Mouse (Mus musculus) forebrain, embryonic 15.5 days (tissue): ENCODE measurements around the gene Zfp451. TPM values are rescaled to one million over a fixed set of nuclear protein-coding genes. Genes with fewer than 3 reads are reported as not detected.
"Not testable (repeated sequence)": the region's sequence is repeated elsewhere in the genome, so short reads cannot be mapped to it uniquely, and the experiment has no call there.

Experiments
- ATAC-seq: fragments of 200-750 bp; cut with Nextera tagmentation; replicated peaks from 2 replicates; pipeline ENCODE4 v1.8.0; 2017; ENCODE audit warnings: mild to moderate bottlenecking, moderate TSS enrichment, moderate library complexity
- H3K27ac ChIP-seq: fragments of 300-500 bp; sonication (generic); replicated peaks from 2 replicates; pipeline ENCODE4 v1.5.1; 2015; ENCODE audit warnings: mild to moderate bottlenecking, inconsistent platforms
- H3K27me3 ChIP-seq: fragments of 300-500 bp; sonication (generic); 2 replicates; pipeline ENCODE4 v1.6.1; 2015; ENCODE audit warnings: inconsistent platforms
- H3K36me3 ChIP-seq: fragments of 300-500 bp; sonication (generic); 2 replicates; pipeline ENCODE4 v1.6.1; 2015; ENCODE audit warnings: mild to moderate bottlenecking, inconsistent platforms
- H3K4me1 ChIP-seq: fragments of 300-500 bp; sonication (generic); 2 replicates; pipeline ENCODE4 v1.6.1; 2015; ENCODE audit warnings: inconsistent platforms
- H3K4me2 ChIP-seq: fragments of 300-500 bp; sonication (generic); replicated peaks from 2 replicates; pipeline ENCODE4 v1.6.1; 2015; ENCODE audit warnings: mild to moderate bottlenecking, inconsistent platforms
- H3K4me3 ChIP-seq: fragments of 300-500 bp; sonication (generic); 2 replicates; pipeline ENCODE4 v1.5.1; 2015; ENCODE audit warnings: mild to moderate bottlenecking, inconsistent platforms
- H3K9ac ChIP-seq: fragments of 300-500 bp; sonication (generic); replicated peaks from 2 replicates; pipeline ENCODE4 v1.6.1; 2015; ENCODE audit warnings: mild to moderate bottlenecking, inconsistent platforms
- H3K9me3 ChIP-seq: fragments of 300-500 bp; sonication (generic); 2 replicates; pipeline ENCODE4 v1.6.1; 2016; ENCODE audit warnings: inconsistent platforms
- WGBS: fragments of 180-500 bp; shearing (Covaris S2); methylation state at CpG from one replicate; pipeline ENCODE4 v1.1.7; 2015; ENCODE audit warnings: mixed read lengths; 5-methylcytosine and 5-hydroxymethylcytosine counted together
- polyA plus RNA-seq: library from polyadenylated mRNA; unstranded; fragments of >200 nt; fragmentation: Nextera tagmentation; extraction: Ambion mirVana; gene quantifications from 2 replicates; pipeline ENCODE4 v1.2.1, GENCODE M21; 2015

Gene Zfp451
- polyA plus RNA-seq = 44.4 and 47.0 TPM in 2 replicates

DNA sequence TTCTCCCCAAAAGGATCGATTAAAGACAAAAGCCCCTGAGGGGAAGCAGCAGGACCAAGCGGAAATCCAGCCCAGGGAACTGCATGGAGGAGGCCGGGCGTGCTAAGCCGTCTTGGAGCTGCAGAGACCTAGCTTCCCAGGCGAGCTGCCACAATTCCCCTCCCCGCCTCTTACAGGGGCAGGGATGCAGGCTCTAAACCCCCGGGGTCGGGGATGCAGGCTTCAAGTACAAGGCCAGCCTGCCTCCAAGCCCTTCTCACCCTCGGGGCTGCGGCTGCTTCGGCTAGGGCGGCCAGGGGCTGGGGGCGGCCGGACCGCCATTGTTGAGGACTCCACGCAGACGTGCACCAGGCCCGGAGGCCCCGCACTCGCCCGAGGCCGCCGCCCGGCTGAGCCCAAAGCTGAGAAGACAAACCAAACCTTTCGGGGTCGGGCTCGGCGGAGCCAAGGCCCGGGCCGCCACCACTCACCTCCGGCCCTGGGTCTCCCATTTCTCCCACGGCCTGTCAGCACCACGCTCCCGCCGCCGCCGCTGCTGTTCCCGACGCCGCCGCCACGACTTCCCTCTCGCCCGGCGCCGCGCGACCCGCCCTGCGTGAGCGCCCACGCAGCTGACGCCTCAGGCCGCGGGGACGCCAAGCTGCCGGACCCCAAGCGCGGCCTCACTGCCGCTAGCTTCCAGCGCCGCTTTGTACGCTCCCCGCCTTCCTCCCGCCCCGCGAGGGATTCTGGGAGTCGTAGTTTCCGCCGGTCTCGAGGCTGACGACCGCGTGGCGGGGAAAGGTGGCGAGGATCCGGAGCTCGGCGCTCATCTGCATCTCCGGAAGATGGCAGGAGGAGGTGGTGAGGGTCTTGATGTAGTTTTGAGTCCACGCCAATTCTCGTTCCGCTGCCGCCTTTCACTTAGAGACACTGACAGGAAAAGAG, at the start of gene Zfp451:
Zfp451 (minus strand) TSS at position 728 of the 927 bp plus-strand sequence.
- H3K36me3 ChIP-seq = peaks cover 22% of the 10 kb centered on the region
- no peaks in the 10 kb centered on the region for H3K27me3 ChIP-seq
- H3K27ac ChIP-seq = peak within 1 kb of the TSS; percentile 88
- H3K9me3 ChIP-seq = no peaks in the 10 kb centered on the region
- under 1% methylated on average over 83 of the region's 85 CpGs for WGBS
- ATAC-seq = peak; percentile 96
- H3K4me1 ChIP-seq = peaks cover 24% of the 10 kb centered on the region
- peak within 1 kb of the TSS; percentile 65 for H3K4me2 ChIP-seq
- H3K4me3 ChIP-seq = peak within 1 kb of the TSS; percentile 55
- peak within 1 kb of the TSS; percentile 80 for H3K9ac ChIP-seq

DNA sequence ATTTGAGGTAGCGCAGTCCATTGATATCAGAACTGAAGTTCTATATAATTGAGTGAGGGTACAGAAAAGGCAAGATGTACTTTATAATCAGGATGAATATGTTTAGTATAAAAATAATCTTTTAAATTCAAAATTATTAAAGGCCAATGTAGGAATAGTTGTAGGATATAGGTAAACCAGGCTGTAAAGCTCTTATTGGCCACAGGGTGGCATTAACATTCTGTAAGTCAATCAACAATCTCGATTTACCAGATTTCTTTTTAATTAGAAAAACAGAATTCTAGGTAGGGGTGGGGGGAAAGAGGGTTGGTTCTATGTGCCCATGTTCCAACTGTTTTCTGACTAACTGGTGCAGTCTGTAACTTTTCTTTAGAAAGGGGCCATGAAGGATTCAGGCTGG, 32.4 kb upstream of the Zfp451 start:
- no peaks in the 10 kb centered on the region for H3K4me1 ChIP-seq
- no peaks in the 10 kb centered on the region for H3K9me3 ChIP-seq
- 95% methylated on average over 2 of the region's 2 CpGs for WGBS
- H3K4me2 ChIP-seq = no peak overlapping the region
- no peak for ATAC-seq
- H3K4me3 ChIP-seq = no peak overlapping the region
- H3K36me3 ChIP-seq = no peaks in the 10 kb centered on the region
- no peak overlapping the region for H3K27ac ChIP-seq
- no peak overlapping the region for H3K9ac ChIP-seq
- H3K27me3 ChIP-seq = no peaks in the 10 kb centered on the region

DNA sequence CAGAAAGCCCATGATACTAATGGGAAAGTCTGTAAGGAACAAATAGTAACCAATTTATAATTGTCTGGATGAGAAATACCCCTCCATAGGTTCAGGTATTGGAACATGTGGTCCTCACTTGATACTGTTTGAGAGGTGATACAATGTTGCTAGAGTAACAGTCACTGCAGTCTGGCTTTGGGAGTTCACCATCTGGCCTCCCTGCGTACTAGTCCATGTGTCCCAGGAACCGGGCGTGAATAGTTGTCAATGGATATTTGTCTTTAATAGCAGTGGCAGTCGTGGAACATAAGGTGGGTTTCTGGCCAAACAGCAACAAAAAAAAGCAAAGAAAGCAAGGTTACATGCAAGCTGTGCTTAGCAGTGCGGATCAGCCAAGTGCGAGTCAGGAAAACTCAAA, 29.4 kb upstream of the Zfp451 start:
- no peak overlapping the region for H3K9ac ChIP-seq
- WGBS = 52% methylated on average over 6 of the region's 6 CpGs
- H3K4me1 ChIP-seq = no peaks in the 10 kb centered on the region
- H3K9me3 ChIP-seq = no peaks in the 10 kb centered on the region
- no peak overlapping the region for H3K4me2 ChIP-seq
- 0 out of 2 replicates have a peak overlapping the region, but pooled peaks have one; percentile 5 for H3K27ac ChIP-seq
- ATAC-seq = peak; percentile 73
- no peak overlapping the region for H3K4me3 ChIP-seq
- H3K36me3 ChIP-seq = no peaks in the 10 kb centered on the region
- H3K27me3 ChIP-seq = no peaks in the 10 kb centered on the region

DNA sequence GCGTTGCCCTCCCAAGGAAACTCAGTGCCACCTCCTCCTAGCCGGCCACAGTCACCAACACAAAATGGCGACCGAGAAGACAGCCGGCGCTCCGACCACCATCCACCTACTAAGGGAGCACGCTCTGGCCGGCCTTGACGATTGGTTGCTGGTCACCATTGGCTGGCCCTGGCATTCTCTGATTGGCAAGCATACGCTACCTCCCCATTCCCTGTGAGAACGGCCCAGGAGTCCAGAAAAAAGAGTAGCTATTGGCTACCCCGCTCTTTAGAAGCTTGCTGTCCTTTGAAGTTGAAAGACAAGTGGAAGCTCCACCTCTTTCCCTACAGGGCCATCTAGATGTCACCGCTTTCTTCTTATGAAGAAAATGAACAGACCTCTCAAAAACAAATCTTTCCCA, 24.6 kb upstream of the Zfp451 start:
- not testable (repeated sequence) for H3K4me1 ChIP-seq, H3K4me2 ChIP-seq, ATAC-seq, H3K4me3 ChIP-seq, H3K27me3 ChIP-seq, H3K9me3 ChIP-seq, H3K36me3 ChIP-seq, H3K27ac ChIP-seq, H3K9ac ChIP-seq
- WGBS = 97% methylated on average over 14 of the region's 14 CpGs

DNA sequence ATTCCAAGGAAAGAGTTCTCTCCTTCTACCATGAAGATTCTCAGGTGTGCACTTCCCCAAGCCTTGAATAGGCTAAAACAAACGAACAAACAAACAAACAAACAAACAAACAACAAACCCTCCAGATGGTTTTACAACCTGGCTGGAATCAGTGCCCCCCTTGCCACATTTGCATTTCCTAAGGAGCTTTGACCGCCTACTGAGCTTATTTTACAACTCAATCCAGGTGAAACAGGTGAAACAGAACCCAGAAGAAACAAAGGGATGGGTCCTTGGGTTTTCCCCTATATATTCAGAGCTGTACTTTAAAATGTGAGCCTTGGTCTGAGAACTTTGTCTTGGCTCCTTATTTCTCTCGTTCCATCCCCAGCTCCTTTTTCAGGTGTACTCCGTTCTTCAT, 16.2 kb upstream of the Zfp451 start:
- WGBS = 71% methylated on average over 4 of the region's 4 CpGs
- no peak overlapping the region for H3K27ac ChIP-seq
- H3K4me1 ChIP-seq = no peaks in the 10 kb centered on the region
- H3K4me3 ChIP-seq = no peak overlapping the region
- H3K36me3 ChIP-seq = no peaks in the 10 kb centered on the region
- H3K9me3 ChIP-seq = peaks cover 4% of the 10 kb centered on the region; the same call in 1 of the 2 replicates
- no peak for ATAC-seq
- no peak overlapping the region for H3K9ac ChIP-seq
- no peaks in the 10 kb centered on the region for H3K27me3 ChIP-seq
- no peak overlapping the region for H3K4me2 ChIP-seq

DNA sequence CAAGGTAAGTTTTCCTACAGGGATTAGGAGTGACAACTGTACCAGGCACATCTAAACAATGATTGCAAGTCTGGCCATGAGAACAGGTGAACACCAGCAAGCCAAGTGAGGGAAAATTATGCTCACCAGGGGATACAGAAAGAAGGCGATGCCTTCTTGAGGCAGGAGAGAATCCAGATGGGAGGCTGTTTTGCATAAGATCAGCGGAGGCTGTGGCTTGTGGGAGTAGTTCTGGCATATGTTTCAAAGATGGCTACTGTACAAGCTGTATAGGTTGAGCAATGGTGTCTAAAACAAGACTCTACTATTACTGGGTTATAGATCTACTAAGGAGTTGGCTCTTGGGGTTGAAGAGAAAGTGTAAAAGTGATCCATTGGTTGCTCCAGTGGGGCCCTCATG, 3.5 kb upstream of the Zfp451 start:
- H3K4me3 ChIP-seq = no peak overlapping the region
- WGBS = 71% methylated on average over 2 of the region's 2 CpGs

DNA sequence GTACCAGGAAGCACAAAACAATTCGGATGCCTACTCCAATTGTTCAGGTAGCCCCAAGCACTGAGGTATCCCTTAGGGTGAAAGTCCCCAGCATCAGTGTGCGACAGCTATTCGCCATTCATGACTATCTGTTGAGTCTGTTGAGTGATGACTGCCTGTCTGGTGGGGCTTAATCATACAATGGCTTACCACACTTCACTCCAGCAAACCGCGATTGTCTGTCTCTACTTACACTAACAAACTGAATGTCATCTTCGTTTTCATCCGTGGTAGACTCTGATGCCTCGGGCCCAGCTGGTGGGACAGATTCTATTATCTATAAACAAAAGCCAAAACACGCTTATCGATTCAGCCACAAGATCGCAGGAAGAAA, 914 bp downstream of the Zfp451 start:
- peak overlapping the region; percentile 55 for H3K4me3 ChIP-seq
- no peaks in the 10 kb centered on the region for H3K27me3 ChIP-seq
- WGBS = 8% methylated on average over 11 of the region's 11 CpGs
- H3K9ac ChIP-seq = peak overlapping the region; percentile 80
- ATAC-seq = peak; percentile 6; the same call in 1 of the 2 replicates
- peak overlapping the region; percentile 88 for H3K27ac ChIP-seq
- H3K9me3 ChIP-seq = no peaks in the 10 kb centered on the region
- peaks cover 26% of the 10 kb centered on the region for H3K36me3 ChIP-seq
- H3K4me1 ChIP-seq = peaks cover 24% of the 10 kb centered on the region
- H3K4me2 ChIP-seq = peak overlapping the region; percentile 65

More for the DNA sequence above, 3.5 kb upstream of the Zfp451 start:
- peaks cover 10% of the 10 kb centered on the region for H3K4me1 ChIP-seq
- no peaks in the 10 kb centered on the region; the same call in 1 of the 2 replicates for H3K36me3 ChIP-seq
- no peaks in the 10 kb centered on the region for H3K27me3 ChIP-seq
- no peak overlapping the region for H3K9ac ChIP-seq
- no peak overlapping the region for H3K27ac ChIP-seq
- no peak for ATAC-seq
- no peak overlapping the region for H3K4me2 ChIP-seq
- H3K9me3 ChIP-seq = no peaks in the 10 kb centered on the region

DNA sequence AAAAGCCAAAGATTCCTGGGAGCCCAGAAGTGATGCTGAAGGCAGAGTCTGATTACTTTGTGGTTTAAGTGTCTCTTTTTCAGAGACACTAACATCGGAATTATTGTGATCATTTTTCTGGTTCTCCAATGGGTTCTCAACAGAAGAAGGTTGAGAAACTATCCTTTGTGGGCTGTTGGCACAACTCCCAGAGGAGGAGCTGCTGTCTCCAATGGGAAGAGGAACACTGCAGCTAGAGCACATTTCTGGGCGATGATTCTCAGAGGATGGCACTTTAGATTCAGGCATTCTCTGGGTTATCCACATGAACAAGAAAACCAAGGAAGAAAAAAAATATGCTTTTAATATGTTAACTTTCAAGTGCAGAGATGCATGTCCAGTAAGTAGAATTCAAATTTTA, 11.1 kb downstream of the Zfp451 start:
- 93% methylated on average over 2 of the region's 2 CpGs for WGBS
- no peak for ATAC-seq
- H3K9ac ChIP-seq = no peak overlapping the region
- H3K4me3 ChIP-seq = no peak overlapping the region
- peaks cover 72% of the 10 kb centered on the region for H3K36me3 ChIP-seq
- H3K4me2 ChIP-seq = no peak overlapping the region
- no peaks in the 10 kb centered on the region for H3K9me3 ChIP-seq
- no peaks in the 10 kb centered on the region for H3K27me3 ChIP-seq
- H3K27ac ChIP-seq = no peak overlapping the region
- no peaks in the 10 kb centered on the region for H3K4me1 ChIP-seq

DNA sequence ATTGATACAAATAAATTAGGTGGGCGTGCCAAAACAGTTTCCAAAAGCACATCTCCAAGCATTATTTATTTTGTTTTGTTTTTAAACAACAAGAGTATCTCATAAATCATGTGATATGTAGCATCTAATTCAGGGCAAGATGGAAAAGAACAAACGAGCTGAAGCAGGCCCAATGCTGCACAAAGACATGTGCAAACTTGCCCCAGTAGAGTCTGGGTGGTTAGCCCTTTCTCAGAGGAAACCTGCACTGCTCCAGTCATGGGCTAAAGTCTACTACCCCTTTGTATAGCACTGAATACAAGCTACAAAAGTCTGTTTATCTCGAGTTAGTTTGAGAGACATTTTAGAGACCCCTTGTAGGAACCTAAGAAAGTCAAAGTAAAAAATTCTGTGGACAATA, 14.8 kb downstream of the Zfp451 start:
- WGBS = 83% methylated on average over 3 of the region's 3 CpGs
- no peak for ATAC-seq
- H3K36me3 ChIP-seq = peaks cover 61% of the 10 kb centered on the region

DNA sequence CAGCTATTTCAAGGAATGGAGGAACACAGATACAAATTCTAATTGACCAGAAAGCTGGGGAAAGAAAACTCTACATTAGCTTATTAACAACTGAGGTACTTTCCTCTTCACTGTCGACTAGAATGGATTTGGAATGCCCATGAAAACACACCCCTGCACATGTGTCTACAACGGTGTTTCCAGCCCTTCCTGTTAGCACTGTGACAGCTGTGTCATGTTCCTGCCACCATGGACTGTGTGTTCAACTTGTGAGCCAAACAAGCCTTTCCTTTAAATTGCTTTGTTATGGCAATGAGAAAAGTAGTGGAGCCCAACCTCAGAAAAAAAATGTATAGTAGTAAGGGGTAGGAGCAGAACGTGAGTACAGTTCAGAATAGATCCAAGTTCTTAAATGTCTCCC, 25.9 kb downstream of the Zfp451 start:
- WGBS = 51% methylated on average over 3 of the region's 3 CpGs
- no peak overlapping the region for H3K4me2 ChIP-seq
- H3K4me1 ChIP-seq = peaks cover 3% of the 10 kb centered on the region; the same call in 1 of the 2 replicates
- no peak overlapping the region for H3K27ac ChIP-seq
- no peak for ATAC-seq
- no peak overlapping the region for H3K9ac ChIP-seq
- no peaks in the 10 kb centered on the region for H3K27me3 ChIP-seq
- no peak overlapping the region for H3K4me3 ChIP-seq
- H3K36me3 ChIP-seq = peaks cover 5% of the 10 kb centered on the region; the same call in 1 of the 2 replicates
- no peaks in the 10 kb centered on the region for H3K9me3 ChIP-seq

More for the DNA sequence above, 14.8 kb downstream of the Zfp451 start:
- no peak overlapping the region for H3K27ac ChIP-seq
- H3K27me3 ChIP-seq = no peaks in the 10 kb centered on the region
- H3K4me3 ChIP-seq = no peak overlapping the region
- H3K9me3 ChIP-seq = no peaks in the 10 kb centered on the region
- H3K4me2 ChIP-seq = no peak overlapping the region
- H3K4me1 ChIP-seq = no peaks in the 10 kb centered on the region
- H3K9ac ChIP-seq = no peak overlapping the region

DNA sequence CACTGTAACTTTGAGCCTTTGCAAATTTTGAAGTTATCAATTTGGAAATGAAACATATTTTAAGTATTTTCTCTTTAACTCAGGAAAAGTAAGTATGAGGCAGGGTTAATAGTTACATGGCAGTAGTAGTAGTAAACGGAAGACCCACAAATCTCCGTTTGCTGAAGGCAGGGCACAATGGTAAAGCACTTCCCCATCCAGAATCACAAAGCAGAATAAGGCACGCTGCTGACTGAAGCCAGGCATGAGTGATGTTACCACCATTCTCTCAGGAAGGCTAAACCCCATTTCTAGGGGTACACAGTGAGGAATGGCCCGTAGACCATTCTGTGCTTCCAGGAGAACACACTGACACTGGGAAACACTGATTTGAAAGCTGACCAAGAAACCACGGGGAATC, 26.3 kb downstream of the Zfp451 start:
- no peak for ATAC-seq
- Histone ChIP-seq H3K9ac (no peak overlapping the region), H3K36me3 (peaks cover 8% of the 10 kb centered on the region; the same call in 1 of the 2 replicates), H3K27me3 (no peaks in the 10 kb centered on the region), H3K4me2 (no peak overlapping the region), H3K4me1 (peaks cover 3% of the 10 kb centered on the region; the same call in 1 of the 2 replicates), H3K9me3 (no peaks in the 10 kb centered on the region), H3K27ac (no peak overlapping the region), H3K4me3 (no peak overlapping the region)
- WGBS = 84% methylated on average over 5 of the region's 5 CpGs

DNA sequence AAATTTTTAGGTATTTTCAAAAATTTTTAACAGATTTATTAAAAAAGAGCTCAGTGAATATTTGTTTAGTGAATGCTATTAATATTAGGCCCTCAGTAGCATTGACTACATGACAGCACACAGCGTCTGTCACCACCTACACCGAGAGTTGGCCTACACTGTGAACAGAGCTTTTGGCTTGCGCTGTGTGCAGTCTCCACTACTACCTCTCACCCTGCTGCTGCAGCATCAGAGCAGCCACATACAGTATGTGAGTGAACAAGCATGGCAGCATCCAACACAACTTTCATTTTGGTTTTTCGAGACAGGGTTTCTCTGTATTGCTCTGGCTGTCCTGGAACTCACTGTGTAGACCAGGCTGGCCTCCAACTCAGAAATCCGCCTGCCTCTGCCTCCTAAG, 29.8 kb downstream of the Zfp451 start:
- Histone ChIP-seq H3K36me3 (peaks cover 18% of the 10 kb centered on the region; the same call in 1 of the 2 replicates), H3K27me3 (no peaks in the 10 kb centered on the region), H3K4me2 (no peak overlapping the region), H3K9me3 (no peaks in the 10 kb centered on the region), H3K4me3 (no peak overlapping the region), H3K27ac (no peak overlapping the region), H3K4me1 (peaks cover 3% of the 10 kb centered on the region; the same call in 1 of the 2 replicates), H3K9ac (no peak overlapping the region)
- ATAC-seq = no peak
- 94% methylated on average over 5 of the region's 5 CpGs for WGBS
